Mouse (Mus musculus): ENCODE results near the gene Mrpl45.
"Not testable (repeated sequence)": the region's sequence is repeated elsewhere in the genome, so short reads cannot be mapped to it uniquely, and the experiment has no call there.

Mrpl45 gene

DNA sequence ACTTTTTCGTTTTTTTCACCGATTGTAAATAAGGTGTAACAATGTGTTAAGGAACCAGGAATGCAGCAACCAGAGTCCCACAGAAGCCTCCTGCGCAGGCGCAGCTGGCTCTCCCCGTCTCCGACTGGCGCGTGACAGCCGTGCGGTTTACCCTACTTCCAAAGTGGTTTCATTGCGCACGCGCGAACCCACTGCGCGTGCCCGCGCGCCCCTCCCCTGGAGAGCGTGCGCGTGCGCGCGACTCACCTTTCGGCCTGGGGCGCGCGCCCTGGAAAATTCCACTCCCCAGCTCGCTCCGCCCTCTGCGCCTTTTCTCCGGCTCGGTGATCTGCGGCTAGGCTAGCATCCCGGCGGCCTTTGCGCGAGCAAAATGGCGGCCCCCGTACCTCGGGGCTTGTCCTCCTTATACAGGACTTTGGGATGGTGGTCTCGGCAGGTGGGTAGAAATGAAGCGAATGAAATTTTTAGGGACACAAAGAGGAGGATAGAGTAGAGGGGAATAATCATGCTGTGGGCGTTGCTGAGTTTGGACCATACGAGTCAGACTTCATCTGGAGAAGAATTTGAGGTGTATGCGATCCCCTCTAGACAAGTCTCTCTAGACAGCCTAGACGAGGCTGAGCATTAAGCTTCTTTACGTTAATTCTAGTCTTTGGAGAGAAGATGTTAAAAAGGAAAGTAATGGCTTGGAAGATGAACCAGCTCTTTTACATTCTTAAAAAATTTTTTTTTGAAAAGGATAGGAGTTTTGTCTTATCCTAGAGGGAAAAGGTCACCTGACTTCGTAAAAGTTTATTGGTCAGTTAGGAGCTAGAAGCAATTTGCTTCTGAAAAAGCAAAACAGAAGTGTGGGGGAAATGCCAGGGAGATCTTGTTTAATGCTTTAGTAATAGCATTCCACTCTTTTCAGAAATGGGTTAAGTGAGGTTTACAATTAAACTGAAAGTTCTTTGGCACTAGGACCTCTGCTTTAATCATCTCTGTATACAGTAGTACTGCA, at the start of gene Mrpl45:
TSS of gene Mrpl45 (plus strand) at position 213 of the 1,000 bp plus-strand sequence.
- DNase-seq (ENCODE audit: low spot score in 2 of 2): peak; percentile 96 to 98

DNA sequence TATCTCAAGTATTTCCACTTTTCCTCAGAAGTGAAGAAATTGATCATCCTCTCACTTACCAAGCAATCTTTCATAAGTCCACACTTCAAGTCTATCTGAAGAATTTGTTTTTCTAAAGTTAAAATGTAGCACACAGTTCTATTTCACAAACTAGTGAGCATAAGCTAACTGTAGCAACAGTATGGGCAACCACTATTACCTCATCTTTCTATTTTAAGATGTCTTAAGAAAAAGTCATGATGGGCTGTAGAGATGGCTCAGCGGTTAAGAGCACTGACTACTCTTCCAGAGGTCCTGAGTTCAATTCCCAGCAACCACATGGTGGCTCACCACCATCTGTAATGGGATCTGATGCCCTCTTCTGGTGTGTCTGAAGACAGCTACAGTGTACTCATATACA, 49.0 kb upstream of the Mrpl45 start:
- not testable (repeated sequence) for DNase-seq (ENCODE audit: low spot score in 2 of 2)

DNA sequence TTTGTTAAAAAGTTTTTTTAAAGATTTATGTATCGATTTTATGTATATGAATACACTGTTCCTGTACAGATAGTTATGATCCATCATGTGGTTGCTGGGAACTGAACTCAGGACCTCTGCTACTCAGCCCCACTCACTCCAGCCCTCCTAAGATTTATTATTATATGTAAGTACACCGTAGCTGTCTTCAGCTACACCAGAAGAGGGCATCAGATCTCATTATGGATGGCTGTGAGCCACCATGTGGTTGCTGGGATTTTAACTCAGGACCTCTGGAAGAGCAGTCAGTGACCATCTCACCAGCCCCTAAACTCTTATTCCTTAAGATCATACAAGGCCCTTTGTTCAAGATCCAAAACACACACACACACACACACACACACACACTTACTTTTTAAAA, 45.5 kb upstream of the Mrpl45 start:
- DNase-seq (ENCODE audit: low spot score in 2 of 2): not testable (repeated sequence)

DNA sequence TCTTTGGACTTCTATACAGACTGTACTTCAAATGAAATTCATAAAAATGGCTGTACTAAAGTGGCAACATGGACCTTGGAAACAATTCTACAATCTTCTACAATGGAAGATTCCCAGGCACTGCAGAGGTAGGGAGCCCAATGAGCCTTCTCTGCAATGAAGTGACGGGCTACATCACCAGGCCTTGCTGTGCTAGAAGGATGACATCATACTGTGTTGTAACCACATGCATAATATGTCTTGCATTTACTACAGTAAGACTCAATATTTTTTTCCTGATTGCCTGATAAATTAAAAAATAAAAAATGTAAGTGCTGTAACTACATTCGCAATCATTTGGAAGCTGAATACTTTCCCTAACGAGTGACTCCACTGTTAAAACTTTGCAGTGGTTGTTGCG, 42.7 kb upstream of the Mrpl45 start:
- no peak for DNase-seq (ENCODE audit: low spot score in 2 of 2)

DNA sequence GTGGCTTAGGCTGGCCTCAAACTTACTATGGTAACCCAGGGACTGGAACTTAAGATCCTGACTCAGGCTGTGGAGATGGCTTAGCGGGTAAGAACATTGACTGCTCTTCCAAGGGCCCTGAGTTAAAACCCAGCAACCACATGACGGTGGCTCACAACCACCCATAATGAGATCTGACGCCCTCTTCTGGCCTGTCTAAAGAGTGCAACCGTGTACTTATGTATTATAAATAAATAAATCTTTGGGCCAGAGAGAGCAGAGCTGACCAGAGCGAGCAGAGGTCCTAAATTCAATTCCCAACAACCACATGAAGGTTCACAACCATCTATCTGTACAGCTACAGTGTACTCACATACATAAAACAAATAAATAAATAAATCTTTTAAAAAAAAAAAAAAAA, 41.9 kb upstream of the Mrpl45 start:
- no peak for DNase-seq (ENCODE audit: low spot score in 2 of 2)

DNA sequence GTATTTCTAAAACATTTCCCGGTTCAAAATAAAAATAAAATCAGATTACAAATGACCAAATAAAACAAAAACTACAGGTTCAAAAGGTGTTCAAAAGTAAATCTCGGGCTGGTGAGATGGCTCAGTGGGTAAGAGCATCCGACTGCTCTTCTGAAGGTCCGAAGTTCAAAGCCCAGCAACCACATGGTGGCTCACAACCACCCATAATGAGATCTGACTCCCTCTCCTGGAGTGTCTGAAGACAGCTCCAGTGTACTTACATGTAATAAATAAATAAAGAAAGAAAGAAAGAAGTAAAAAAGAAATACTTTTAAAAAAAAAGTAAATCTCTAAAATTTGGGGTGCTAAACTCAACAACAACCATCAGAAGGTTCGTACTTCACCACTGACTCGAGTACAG, 40.6 kb upstream of the Mrpl45 start:
- not testable (repeated sequence) for DNase-seq (ENCODE audit: low spot score in 2 of 2)

DNA sequence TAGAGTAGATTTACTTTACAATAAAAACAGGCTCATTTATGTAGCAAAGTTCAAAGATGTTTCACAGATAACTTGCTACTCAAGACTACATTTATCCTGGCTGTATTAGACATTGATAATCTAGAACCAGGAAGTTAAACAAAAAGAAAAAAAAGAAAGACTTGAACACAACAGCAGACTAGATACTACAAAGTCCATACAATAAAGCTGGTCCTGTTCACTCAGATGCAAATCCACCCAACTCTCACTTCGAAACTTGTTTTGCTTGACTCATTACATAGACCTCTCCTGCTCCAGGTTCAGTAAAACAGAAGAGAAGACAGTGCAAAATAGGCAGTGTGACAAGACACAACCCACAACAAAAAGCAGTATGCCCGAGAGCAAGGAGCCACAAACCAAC, 40.2 kb upstream of the Mrpl45 start:
- no peak for DNase-seq (ENCODE audit: low spot score in 2 of 2)

DNA sequence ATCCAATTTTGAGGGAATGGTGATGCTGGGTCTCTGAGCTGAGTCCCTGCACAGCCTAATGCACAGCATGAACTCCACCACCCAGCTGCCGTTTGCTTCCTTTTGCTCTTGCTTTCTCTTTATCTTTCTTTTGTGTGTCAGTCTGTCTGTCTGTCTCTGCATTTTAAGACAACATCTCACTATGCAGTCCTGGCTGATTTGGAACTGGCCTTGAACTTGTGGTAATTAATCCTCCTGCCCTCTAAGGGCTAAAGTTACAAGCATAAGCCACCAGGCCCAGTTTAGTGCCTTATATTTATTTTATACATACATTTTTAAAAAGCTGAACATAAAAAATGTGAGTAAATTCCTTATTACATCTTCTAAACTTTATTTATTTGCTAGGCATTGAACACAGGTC, 39.5 kb upstream of the Mrpl45 start:
- DNase-seq (ENCODE audit: low spot score in 2 of 2): no peak

DNA sequence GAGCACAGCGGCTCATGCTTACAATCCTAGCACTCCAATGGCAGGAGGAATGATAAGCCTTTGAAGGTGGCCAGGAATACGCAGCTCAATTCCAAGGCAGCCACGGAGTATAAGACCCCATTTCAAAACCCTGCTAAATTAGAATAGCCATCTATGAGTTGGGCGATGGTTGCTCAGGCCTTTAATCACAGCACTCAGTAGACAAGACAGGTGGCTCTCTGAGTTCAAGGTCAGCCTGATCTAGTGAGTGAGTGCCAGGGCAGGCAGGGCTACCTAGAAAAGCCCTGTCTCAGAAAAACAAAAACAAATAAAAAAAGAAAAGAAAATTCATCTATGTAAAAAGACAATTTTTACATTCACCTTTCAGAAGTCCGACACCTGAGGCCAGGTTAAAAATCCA, 38.4 kb upstream of the Mrpl45 start:
- DNase-seq (ENCODE audit: low spot score in 2 of 2): no peak

DNA sequence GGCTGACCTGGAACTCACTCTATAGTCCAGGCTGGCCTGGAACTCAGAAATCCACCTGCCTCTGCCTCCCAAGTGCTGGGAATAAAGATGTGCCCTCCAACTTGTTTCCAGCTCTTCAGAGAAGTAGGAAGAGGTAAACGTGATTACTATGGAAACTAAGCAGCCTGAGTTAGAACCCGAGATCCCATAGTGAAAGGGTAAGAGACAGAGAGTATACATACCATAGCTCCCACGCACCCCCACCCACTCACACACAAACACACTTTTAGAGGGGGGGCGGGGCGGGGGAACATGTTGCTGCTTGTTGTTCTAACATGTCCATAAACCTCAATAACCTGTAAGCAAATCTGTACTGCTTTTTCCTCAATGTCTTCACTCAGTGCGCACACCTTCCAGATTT, 37.1 kb upstream of the Mrpl45 start:
- no peak for DNase-seq (ENCODE audit: low spot score in 2 of 2)

DNA sequence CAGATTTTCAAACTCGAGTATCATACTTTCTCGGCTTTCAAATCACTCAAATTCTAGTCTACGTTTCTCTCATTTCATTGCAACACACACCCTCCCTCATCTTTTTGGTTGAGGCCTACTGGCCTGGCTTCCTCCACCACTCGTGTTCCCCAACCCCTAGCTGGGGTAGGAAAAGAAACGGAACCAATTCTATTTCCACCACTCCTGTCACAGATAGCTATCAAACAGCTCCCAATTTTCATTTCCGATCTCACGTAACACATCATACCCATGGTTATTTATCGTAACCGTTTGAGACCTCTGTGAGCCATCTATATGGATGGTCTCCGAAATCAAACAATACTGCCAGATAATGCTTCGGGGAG, 36.5 kb upstream of the Mrpl45 start:
- DNase-seq (ENCODE audit: low spot score in 2 of 2): no peak

DNA sequence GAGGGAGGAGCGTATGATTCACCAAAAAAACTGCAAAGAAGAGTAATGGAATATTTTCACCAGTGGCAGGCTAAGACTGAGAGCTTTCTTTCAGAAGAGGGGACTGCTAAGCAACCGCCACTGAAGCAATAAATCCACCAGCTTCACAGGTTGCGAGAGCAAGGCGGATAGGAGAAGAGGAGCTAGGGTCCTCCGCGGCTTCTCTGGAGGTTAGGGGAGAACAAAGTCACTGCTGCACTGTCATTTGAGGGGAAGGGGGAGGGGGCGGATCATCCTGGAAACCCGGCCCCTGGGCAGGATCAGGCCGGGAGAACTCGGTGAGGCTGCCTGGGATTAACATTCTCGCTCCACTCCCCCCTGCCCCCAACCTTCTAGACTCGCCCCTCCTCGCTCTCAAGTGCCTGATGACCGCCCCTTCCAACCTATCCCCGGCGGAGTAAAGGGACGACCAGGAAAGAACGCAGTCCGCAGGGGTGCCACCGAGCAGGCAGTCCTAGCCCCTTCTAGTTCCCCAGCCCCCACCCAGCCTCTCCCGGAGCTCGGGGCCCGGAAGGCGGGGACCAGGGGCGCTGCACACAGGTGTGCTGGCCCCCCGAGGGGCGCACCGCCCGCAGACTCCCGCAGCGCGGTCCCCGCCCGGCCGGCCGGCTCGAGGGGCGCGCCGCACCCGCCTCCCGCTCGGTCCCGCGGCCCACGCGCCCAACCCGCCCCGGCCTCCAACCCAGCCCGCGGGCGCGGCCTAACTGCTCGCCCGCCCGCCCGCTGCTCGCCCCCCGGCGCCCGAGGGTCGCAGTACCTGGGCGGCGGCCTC, 35.9 kb upstream of the Mrpl45 start:
- peak; percentile 22 to 42 for DNase-seq (ENCODE audit: low spot score in 2 of 2)

DNA sequence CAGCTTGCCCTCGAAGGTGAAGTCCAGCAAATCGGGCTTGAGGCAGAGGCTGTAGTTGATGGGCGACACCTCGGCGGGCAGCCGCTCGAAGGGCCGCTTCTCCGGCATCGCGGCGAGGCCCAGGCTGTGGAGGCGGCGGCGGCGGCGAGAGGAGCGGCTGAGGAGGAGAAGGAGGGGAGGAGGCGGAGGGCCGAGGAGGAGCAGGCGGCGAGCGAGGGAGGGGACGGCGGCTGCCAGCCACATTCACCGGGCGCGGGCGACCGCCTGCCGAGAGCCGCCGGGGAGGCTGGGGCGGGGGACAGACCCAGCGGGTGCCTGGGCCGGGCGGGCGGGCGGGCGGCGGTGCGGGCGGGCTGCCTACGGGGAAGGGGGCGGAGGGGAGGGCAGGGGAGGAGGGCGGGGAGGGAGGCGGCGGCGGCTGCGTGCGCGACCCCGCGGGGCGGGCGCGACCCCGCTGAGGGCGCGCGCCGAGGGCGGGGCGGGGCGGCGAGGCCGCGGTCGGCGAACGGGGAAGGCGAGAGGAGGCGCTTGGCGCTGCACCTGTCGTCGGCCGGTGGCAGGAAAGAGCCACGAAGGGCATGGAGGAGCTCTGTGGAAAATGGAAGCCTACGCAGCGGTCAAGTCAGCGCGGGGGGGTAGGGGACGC, 35.2 kb upstream of the Mrpl45 start, which contains the start of gene Npepps:
TSS of gene Npepps (minus strand) at position 423 of the 646 bp plus-strand sequence.
- peak; percentile 60 to 72 for DNase-seq (ENCODE audit: low spot score in 2 of 2)

DNA sequence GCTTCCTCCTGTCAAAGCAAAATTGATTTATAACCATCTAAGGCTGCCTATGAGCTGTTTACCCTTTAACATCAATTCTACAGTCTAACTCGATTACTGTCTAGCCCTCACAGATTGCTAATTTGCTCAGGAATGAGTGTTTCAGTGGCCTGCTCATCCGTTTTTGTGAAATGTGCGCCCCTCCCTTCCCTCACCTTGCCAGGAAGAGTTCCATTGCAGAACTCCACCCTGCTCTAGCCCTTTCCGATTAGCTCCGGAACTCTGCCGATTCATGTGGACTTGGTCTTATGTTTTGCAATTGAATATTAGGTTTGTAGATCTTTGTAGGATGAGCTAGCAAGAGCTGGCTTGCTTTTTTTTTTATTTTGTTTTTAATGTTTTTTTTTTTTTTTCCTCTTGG, 33.3 kb upstream of the Mrpl45 start:
- DNase-seq (ENCODE audit: low spot score in 2 of 2): no peak

DNA sequence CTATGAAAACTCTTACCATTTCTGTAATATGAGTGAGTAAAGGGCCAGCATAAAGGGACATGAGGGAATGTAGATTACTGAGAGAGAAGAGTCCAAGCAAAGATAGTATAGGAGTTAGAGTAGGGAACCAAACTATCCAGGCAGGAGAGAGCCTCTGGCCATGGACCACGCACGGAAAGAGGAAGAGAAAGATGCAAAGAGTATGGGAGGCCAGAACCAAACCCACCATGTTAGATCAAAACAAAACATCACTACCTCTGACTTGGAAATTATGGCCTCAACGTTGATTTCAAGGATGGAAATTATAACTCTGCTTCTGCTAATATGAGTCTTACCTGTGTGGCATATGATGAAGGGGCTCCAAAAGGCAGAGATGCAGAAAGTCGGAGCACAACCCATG, 30.7 kb upstream of the Mrpl45 start:
- DNase-seq (ENCODE audit: low spot score in 2 of 2): no peak

DNA sequence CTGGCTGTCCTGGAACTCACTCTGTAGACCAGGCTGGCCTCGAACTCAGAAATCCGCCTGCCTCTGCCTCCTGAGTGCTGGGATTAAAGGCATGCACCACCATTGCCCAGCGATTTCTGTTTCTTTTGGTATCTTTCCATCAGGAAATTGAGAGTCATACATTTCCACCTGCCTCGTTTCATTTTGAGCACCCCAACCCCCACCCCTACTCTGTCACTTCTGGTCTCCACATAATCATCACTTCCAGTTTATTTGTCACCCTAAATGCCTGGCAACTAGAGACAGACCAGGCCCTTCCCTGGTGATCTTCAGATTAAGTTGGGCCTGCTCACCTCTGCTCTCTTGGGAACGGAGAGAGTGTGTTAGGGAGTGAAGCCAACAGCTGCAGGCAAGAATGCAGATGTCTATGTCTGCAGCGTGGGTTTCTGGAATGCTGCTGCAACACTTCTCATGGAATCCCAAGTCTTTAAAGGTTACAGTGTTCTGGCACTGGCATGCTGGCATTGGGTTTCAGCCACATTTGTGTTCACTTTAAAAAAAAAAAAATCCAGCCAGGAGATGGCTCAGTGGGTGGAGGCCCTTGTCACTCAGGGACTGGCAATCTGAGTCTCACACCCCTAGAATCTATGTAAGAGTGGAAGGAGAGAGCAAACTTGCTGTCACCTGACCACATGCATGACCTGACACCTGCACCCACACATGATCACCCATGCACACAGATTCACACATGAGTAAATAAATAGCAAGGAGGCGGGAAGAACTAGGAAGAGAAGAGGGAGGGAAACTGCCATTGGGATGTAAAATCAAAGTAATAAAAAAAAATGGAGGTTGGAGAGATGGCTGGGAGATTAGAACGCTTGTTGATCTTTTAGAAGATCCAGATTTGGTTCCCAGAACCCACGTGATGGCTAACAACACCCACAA, 29.4 kb upstream of the Mrpl45 start:
- no peak for DNase-seq (ENCODE audit: low spot score in 2 of 2)

DNA sequence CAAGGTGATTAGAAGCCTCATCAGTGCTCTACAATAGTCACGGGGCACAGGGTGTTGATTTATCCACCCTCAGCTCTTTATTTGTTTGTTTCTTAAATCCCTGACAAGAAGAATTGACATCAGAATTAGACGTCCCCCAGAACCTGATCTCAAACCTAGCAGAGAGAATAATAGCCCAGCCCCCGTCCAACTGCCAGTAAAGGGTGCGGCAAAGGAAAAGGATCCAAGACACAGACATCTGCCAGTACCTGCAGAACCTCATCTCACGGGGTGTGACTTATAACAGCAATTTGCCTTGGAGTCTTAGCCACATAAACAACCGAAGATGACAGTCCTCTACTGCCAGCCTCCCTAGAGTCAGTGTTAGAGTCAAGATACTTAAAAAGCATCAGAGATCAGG, 28.5 kb upstream of the Mrpl45 start:
- DNase-seq (ENCODE audit: low spot score in 2 of 2): no peak

DNA sequence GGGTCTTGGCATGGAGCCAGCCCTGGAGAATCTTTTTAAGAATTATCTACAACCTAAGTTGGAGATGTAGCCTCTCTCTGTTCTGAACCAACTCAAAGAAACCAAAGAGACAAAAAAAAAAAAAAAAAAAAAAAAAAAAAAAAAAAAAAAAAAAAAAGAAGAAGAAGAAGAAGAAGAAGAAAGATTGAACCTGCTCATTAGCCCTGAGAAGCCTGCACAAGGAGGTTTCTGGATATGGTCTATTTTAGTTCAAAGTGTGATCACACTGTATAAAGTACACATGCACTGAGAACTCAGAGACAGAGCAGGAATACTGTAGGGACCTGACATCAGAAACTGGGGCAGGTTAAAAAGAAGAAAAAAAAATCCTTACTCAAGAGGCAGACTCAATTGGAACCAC, 27.9 kb upstream of the Mrpl45 start:
- DNase-seq (ENCODE audit: low spot score in 2 of 2): no peak

DNA sequence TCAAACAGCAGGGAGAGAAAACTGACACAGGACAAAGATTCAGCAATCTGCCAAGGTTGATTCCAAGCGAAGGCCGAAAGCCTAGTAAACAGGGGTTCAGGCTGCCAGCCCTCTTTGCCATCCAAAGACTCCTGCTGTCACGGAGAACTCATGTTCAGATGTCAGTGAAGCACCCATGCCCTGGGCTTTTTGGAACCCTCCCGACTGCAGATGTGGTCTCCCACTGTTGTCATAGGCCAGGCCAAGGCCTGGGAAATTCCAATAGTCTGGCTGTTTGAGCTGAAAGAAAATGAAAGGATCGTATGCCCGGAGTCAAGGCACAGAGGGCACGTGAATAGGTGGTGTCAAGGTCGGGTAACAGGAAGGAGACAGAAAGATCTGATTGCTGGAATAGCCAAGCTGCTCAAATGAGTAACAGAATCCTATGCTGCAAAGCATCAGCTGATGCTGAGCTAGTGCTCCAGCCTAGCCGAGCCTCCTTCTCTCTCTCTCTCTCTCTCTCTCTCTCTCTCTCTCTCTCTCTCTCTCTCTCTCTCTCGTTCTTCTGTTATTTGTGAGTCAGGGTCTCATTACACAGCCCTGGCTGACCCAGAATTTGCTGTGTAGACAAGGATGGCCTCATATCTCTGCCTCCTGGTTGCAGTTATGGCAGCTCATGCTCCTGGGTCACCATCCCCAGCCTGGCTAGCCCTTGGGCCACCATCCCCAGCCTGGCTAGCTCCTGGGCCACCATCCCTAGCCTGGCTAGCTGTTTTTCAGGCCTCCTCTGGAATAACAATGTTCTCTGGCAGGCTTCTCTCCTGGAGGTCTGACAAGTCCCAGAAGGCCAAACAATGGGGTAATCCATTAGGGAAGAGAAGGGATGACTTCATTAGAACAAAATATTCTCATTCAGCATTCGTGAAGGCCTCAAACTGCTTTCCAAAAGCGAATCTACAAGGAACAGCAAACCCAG, 26.0 kb upstream of the Mrpl45 start:
- DNase-seq (ENCODE audit: low spot score in 2 of 2): peak in 1 of 2 experiments; percentile 61

DNA sequence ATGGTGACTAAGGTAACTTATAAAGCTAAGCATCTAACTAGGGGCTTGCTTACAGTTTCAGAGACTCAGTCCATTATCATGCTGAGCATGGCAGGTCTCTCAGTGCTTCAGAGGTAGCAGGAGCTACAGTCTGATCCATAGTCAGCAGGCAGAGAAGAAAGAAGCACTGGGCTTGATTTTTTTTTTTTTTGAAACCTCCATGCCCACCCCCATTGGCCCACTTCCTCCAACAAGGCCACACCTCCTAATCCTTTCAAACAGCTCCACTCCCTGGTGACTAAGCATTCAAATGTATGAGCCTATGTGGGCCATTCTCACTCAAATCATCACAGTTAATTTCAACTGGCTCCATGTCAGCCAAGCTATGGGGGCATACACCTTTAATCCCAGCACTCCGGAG, 22.8 kb upstream of the Mrpl45 start:
- DNase-seq (ENCODE audit: low spot score in 2 of 2): no peak
